Mouse (Mus musculus) 3134 (cell line): ENCODE results near the gene Dgka.

Experiments
- DNase-seq: peaks from one replicate; pipeline ENCODE4 v3.0.0-alpha.2; 2011; ENCODE audit warnings: low spot score; ENCODE audit not compliant: insufficient read length; ENCODE audit errors: extremely low read depth

Dgka gene

GRCm38 (mm10) chr10:128744680-128745601, at the start of gene Dgka:
Gene Dgka (minus strand): TSS chr10:128744855.
- peak; percentile 44 for DNase-seq

- DNase-seq: no peak
These were observed 49.7 kb upstream of the Dgka start for GRCm38 (mm10) chr10:128794391-128794790.

- no peak for DNase-seq
These were observed 48.6 kb upstream of the Dgka start for GRCm38 (mm10) chr10:128793258-128793657.

- DNase-seq: no peak
These were observed 47.4 kb upstream of the Dgka start for GRCm38 (mm10) chr10:128792041-128792440.

- peak; percentile 40 for DNase-seq
These were observed 45.9 kb upstream of the Dgka start, which contains the start of gene Mmp19 for GRCm38 (mm10) chr10:128790398-128791124. Gene Mmp19 (plus strand): TSS chr10:128790910.

GRCm38 (mm10) chr10:128780200-128780599, 35.5 kb upstream of the Dgka start:
- DNase-seq: no peak

- peak; percentile 77 for DNase-seq
These were observed 34.5 kb upstream of the Dgka start for GRCm38 (mm10) chr10:128779011-128779795.

GRCm38 (mm10) chr10:128778441-128778840, 33.8 kb upstream of the Dgka start:
- DNase-seq: no peak

GRCm38 (mm10) chr10:128773685-128774084, 29.0 kb upstream of the Dgka start:
- no peak for DNase-seq

GRCm38 (mm10) chr10:128772895-128773294, 28.2 kb upstream of the Dgka start:
- DNase-seq: no peak

GRCm38 (mm10) chr10:128748252-128748864, 3.7 kb upstream of the Dgka start:
- DNase-seq: peak; percentile 98

- DNase-seq: peak; percentile 82
These were observed 3.1 kb upstream of the Dgka start, which contains the start of gene Pym1 for GRCm38 (mm10) chr10:128747646-128748251. Gene Pym1 (plus strand): TSS chr10:128747889.

- DNase-seq: no peak
These were observed 2.5 kb upstream of the Dgka start for GRCm38 (mm10) chr10:128746972-128747645.

- DNase-seq: no peak
These were observed 1.4 kb upstream of the Dgka start for GRCm38 (mm10) chr10:128745946-128746613.

GRCm38 (mm10) chr10:128744211-128744610, 444 bp downstream of the Dgka start:
- no peak for DNase-seq

GRCm38 (mm10) chr10:128743791-128744191, 864 bp downstream of the Dgka start:
- DNase-seq: peak; percentile 57

- DNase-seq: no peak
These were observed 1.4 kb downstream of the Dgka start for GRCm38 (mm10) chr10:128743235-128743634.

GRCm38 (mm10) chr10:128742616-128743015, 2.0 kb downstream of the Dgka start:
- no peak for DNase-seq

- DNase-seq: no peak
These were observed 4.4 kb downstream of the Dgka start for GRCm38 (mm10) chr10:128740296-128740695.
